Mouse (Mus musculus): ENCODE results near the gene Spdye4b. TPM values are rescaled to one million over a fixed set of nuclear protein-coding genes. Genes with fewer than 3 reads are reported as not detected.

Gene Spdye4b
- not detected for total RNA-seq (2023)

GRCm38 (mm10) chr5:143180255-143181076 is at the start of gene Spdye4b, which contains the start of gene Rbak:
Gene Spdye4b (plus strand): TSS chr5:143181017.
Gene Rbak (minus strand): TSS chr5:143180775.

DNA sequence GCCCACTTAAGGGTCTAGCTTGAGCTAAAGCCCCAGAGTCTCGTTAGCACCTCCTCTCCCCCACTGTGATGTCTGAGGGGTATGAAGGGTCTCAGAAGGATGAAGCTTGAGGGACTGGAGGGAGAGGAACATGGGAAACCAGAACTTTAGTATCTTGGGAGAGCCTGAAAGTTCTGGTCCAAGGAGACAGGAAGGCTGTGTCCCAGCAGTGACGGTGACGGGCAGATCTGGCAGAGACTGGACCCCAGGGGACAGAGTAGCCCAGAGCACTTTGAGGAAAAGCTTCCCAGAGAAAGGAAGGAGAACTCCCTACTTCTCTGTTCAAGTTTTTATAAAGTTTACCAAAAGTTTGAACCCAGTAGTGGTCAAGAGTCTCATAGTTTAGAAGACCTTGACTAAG is 33.3 kb upstream of the Spdye4b start, which contains the start of gene Olfr718-ps1:
Gene Olfr718-ps1, minus strand, starts transcription at position 101 of the 400 bp plus-strand sequence.

DNA sequence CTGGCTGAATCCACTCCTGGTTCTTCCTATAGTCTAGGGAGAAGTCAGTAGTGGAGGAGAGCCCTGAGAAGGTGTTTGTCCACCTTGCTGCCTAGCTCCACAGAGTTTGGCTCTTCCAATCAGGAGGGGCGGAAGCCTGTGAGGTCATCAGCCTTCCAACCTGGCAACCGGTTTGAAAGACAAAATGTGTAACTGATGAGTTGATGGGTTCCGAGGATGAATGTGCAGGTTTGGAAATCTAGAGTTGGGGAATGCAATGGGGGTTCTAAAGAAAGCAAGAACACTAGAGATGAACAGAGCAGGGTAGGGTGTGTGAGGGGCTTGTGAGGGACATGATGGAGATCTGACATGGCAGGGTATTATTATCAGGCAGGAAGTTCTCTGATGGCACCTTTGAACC is 46.0 kb downstream of the Spdye4b start, which contains the start of gene Spdye4a:
Gene Spdye4a, minus strand, starts transcription at position 101 of the 400 bp plus-strand sequence.

DNA sequence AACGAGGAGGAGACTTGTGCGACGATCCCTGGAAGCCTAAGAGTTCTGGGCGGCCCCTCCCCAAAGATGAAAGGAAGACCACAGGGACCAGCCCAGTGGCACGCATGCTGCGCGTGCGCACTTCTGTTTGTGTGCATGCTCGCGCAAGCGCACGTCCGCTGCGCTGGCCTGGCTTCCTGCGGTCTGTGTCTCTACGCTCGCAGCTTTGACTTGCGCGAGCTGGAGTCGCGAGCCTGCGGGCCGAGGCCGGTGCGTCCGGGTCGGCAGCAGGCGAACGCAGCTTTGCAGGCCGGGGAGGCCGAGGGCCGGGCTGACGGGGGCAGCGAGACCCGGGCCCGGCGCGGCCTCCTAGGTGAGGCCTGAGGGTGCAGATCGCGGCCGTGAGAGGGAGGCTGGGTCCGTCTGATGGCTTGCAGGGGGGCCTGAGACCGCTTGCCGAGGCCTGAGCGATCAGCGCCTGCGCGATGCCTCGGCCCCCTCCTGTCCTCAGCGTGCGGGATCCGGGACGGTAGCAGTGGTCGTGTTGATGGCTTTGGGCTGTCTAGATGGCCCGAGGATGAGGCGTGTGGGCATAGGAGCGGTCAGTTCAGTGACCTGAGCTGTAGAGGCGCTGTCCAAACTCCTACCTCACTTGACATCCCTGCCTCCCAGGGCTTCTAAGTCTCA is 54.3 kb downstream of the Spdye4b start, which contains the start of gene Zfp12:
Gene Zfp12, plus strand, starts transcription at position 136 of the 666 bp plus-strand sequence.

Other genes starting within 250 kb of the Spdye4b start
- gene Fscn1, start 220.7 kb upstream of the Spdye4b start, total RNA-seq (2023) = 10 to 100 TPM in 1 of 2 experiments, 1 to 10 TPM in 1; 9.4 to 14.8 TPM
- gene Rnf216, start 68.0 kb upstream of the Spdye4b start, total RNA-seq (2023) = 100 to 1,000 TPM in 1 of 2 experiments, 10 to 100 TPM in 1; 91.9 to 101 TPM
- under 1 TPM; 0.15 to 0.29 TPM for gene Olfr718-ps1, start 33.4 kb upstream of the Spdye4b start, total RNA-seq (2023)
- 10 to 100 TPM in 1 of 2 experiments, 1 to 10 TPM in 1; 8.5 to 10.3 TPM for gene Rbak, start 242 bp upstream of the Spdye4b start, total RNA-seq (2023)
- not detected for gene Spdye4a, start 45.9 kb downstream of the Spdye4b start, total RNA-seq (2023)
- 10 to 100 TPM; 15.2 to 17.1 TPM for gene Zfp12, start 54.1 kb downstream of the Spdye4b start, total RNA-seq (2023)
- gene Zfp316, start 89.0 kb downstream of the Spdye4b start, total RNA-seq (2023) = 1 to 10 TPM; 2.5 to 3.5 TPM
- gene Zfp853, start 112.6 kb downstream of the Spdye4b start, total RNA-seq (2023) = under 1 TPM; 0.26 to 0.30 TPM
- gene E130309D02Rik, start 134.3 kb downstream of the Spdye4b start, total RNA-seq (2023) = 10 to 100 TPM; 25.0 to 28.0 TPM
- gene Zdhhc4, start 148.2 kb downstream of the Spdye4b start, total RNA-seq (2023) = 10 to 100 TPM; 42.1 to 45.4 TPM
- gene Grid2ip, start 176.3 kb downstream of the Spdye4b start, total RNA-seq (2023) = not detected
- 10 to 100 TPM; 52.1 to 55.1 TPM for gene Kdelr2, start 222.8 kb downstream of the Spdye4b start, total RNA-seq (2023)

Data from monocyte, adult 59 days (primary cell).